Mouse (Mus musculus) ovary, postnatal 36 days (tissue): ENCODE results near the gene Bcr.

ENCODE experiments used
- DNase-seq: peaks from one replicate; pipeline ENCODE4 v3.0.0; 2022; ENCODE audit warnings: low spot score, mixed read lengths

Gene Bcr

DNA sequence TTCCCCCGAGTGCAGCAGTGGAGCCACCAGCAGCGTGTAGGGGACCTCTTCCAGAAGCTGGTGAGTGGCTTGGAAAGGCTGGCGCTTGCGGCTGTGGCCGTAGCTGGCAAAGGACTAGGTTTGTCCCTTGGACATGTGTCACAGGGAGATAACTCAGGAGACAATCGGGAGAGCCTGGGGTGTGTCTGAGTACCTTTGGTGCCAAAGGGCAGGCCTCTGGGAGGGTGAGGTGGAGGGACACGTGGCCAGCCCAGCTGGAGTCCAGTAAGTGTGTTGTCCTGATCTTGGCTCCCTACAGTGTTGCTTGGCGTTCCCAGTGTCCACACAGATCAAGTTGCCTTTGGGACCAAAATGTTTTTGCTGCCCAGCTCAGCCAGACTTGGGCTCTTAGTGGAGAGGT is 71.2 kb downstream of the Bcr start:
- no peak for DNase-seq

DNA sequence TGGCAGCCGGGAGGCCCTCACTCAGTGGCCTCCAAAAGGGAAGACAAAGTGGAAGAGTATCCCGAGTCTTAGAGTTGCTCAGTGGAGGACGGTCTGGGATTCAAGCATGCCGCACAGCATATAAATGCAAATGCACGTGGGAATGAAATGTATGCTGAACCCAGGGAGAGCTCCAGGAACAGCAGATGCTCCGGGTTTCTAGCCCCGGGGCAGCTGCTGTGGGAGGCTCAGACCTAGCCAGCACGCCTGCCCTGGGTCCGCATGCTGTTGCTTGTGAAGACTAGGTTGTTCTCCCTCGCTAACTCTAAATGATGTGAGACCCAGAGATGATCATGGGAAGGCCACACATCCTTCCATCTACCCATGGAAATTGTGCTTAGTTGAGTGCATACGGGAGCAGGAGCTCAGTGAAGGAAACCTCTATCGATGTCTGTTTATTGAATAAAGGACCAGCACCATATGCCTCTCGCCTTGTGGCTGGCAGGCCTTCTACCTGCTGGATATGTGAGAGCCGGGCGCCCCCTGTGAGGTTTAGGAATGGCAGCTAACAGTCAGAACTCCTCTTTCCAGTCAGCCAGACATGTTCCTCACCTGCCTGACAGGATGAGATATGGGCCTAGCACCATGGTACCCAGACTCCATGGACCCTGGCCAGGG is 74.6 kb downstream of the Bcr start:
- DNase-seq: no peak

DNA sequence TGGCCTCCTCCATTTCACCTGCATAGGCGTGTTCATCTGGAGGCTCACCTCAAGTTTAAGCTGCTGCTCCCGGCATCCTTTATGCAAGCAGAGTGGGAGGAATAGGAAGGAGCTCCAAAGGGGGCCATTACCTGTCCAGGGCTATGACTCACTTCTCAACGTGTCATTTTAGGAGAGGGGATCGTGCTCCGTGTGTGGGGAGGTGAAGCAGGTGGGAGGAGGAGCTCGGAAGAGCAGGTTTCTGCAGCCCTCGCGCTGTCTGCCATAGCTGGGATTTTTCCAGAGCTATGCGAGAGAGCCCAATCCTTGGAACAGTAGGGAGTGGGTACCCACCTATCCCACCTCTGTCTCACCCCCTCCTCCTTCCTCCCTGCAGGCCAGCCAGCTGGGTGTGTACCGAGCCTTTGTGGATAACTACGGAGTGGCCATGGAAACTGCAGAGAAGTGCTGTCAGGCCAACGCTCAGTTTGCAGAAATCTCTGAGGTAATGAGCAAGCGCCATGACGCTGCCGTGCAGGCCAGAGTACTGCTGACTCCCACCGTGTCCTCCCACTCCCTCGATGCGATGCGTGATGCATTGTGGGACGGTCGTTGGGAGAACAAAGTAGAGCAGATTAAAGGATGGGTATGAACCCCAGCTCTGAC is 75.2 kb downstream of the Bcr start:
- no peak for DNase-seq

DNA sequence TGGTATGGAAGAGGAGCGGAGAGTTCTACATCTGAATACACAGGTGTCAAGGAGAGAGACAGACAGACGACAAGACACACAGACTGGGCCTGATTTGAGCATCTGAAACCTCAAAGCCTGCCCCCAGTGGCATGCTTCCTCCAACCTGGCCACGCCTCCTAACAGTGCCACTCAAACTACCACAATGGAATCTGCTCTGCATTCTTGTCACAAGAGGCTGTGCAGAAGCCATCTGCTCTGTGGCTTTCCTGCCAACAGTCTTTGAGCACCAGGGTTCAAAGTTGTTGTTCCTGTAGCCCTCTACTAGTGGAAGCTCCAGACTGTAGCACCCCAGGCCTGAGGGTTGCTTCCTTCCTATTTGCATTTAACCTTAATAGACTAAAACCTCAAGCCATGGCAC is 76.8 kb downstream of the Bcr start:
- DNase-seq: no peak

DNA sequence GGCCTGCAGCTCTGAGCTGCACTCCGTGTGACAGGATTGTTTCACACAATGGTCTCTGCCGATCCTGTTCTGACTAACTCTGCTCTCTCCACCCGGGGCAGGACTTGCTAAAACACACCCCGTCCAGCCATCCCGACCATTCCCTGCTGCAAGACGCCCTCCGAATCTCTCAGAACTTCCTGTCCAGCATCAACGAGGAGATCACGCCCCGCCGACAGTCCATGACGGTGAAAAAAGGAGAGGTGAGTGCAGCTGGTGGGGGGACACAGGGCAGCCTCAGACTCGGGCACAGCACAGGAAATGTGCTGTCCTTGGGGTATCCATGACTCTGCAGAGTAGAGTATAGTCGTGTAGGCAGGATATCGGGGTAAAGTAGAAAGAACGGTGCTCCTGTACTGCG is 84.8 kb downstream of the Bcr start:
- DNase-seq: no peak

DNA sequence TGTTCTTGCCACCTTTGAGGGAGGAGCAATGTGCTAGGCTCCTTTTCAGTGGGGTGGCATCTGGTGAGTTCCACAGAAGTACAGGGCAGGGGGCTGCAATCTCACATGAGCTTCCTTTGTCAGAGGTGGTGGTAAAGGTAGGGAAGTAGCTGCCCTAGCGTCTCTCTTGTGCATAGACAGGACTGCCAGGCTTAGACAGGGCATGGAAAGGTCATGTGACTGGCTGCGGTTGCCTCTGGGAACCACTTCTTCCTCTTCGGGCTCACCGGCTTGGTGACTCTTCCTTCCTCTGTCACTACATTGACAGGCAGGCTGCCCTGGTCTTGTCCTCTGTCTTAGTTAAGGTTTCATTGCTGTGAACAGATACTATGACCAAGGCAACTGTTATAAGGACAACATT is 85.6 kb downstream of the Bcr start:
- DNase-seq: no peak

DNA sequence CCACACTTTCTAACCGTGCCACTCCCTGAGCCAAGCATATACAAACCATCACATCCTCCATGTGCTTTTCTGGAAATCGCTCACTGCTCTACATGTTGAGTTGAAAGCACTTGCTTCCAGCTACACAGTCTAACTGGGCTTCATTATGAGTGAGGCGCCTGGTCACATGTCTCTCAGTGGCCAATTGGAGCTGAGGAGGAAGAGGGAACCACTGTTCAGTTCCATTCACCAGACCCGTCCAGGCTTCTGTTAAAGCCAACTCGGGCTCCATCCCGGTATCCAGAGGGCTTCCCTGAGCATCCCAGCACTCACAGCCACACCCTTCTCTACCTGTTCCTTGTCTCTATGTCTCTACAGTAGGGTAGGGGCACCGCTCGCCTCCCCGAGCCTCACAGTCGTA is 86.2 kb downstream of the Bcr start:
- DNase-seq: no peak

DNA sequence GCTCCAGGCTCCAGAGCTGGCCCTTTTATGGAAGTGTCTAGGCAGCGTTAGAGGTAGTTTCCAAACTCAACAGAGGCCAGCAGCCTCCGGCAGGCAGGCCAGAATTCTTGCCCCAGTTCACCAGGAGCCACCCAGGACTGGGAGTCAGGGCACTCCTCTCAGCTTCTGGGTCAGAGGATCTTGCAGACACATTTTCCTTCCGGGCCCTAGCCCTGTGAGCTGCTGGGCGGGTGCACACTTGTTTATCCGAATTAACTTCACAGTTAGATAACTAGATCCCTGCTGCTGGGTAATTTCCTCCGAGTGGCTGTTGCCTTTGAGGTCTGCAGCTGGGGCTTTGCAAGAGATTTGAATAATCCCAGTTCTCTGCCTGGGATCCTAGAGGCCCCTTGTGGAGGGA is 87.9 kb downstream of the Bcr start:
- DNase-seq: no peak

DNA sequence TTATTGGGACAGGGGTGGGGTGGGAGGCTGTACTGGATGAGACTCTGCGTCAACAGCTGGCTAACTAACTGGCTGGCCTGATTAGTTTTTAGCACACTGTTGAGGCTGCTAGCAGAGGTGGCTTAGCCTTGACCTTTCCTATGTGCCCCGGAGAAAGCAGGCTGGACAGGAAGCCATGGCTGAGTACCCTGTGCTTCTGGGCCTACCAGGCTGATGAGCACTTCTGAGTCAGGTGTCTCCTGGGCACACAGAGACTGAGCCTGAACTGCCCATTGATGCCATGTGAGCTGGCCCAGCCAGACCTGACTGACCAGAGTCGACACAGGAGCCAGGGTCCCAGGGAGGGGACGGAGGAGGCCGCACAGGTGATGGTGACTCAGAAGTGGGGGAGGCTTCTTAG is 90.0 kb downstream of the Bcr start:
- no peak for DNase-seq

DNA sequence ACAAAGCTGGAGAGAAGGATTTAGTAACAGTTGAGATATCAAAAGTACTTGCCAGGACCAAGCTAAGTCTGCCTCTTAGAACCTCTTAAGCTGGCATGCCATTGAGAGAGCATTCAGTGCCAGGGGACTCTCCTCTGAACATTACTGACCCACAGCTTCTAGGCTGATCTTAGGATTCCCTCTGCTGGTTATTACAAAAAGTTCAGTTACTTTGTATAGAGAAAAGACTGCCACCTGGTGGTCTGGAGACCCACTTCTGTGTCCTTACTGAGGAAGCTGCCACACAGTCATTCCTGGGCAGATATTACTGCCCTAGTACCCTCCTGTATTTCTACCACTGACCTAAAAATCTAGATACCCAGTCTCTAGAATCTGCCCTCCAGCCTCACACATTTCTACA is 90.9 kb downstream of the Bcr start:
- DNase-seq: peak; percentile 49

DNA sequence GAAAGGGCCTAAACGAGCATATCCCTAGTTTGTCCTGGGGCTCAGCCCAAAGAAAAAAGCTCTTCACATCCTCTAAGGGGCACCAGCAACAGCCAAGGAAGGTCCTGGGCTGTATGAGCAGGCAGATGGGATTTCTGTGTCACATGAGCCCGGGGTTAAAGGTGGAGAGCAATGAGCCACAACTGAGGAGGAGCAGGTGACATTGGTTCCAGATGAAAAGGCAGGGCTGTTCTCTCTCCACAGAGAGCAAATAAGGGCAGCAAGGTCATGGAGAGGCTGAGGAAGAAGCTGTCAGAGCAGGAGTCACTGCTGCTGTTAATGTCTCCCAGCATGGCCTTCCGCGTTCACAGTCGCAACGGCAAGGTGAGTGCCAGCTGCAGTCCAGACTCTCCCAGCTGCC is 96.4 kb downstream of the Bcr start:
- DNase-seq: no peak

DNA sequence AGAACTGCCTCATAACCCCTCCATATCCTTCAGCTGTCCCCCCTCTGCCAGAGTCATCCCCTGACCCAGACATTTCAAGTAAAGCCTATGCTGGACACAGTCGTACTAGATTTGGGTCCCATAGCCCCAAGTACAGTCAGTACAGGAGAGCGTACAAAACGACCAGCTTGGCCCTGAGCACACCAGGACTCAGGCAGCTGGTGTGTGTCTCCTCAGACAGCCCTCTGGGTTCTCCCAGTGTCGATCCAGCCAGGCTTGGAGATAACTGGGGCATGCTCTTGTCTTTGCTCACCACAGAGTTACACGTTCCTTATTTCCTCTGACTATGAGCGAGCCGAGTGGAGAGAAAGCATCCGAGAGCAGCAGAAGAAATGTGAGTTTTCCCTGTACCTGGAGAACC is 97.3 kb downstream of the Bcr start:
- no peak for DNase-seq

DNA sequence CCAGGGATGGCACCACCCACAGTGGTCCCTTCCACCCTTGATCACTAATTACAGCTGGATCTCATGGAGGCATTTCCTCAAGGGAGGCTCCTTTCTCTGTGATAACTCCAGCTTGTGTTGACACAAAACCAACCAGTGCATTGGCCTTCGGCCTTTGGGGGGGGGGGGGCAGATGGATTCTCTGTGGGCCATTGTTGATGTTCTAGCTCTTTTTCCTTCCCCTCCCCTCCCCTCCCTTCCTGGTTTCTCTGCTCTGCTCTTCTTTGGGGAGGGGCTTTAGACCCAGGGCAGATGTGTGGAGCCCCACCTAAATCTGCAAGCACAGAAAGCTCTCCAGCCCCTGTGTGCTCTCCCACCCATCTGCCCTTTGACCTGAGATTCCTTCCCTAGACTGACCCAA is 98.0 kb downstream of the Bcr start:
- no peak for DNase-seq

DNA sequence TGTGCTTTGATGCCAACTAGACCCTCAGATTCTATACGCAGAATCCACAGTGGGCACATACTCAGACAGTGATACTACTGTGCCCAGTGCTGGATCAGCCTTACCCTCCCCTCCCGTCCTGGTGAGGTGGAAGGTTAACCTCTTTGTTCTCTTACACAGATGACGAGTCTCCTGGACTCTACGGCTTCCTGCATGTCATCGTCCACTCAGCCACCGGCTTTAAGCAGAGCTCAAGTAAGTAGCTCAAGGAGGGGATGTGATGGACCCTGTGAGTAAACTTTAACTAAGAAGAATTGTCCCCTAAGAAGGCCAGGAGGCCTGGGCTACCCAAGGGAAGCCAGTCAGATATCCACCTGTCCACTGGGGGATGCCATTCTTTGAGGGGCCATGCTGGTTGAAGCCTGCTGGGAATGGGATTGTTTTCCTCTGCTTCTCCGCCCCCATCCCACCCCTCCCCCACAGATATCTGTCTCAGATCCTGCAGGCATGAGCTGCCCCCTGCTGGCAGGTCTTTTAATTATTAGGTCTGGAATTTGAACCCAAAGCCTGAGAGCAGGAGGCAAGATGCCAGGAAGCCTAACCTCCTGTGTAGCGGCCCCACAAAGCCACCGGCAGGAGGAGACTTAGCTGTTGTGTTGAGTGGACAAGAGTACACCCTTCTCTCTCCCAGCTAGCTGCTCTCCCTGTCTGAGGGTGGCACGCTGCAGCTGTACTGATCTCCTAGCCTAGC is 99.9 kb downstream of the Bcr start:
- no peak for DNase-seq

DNA sequence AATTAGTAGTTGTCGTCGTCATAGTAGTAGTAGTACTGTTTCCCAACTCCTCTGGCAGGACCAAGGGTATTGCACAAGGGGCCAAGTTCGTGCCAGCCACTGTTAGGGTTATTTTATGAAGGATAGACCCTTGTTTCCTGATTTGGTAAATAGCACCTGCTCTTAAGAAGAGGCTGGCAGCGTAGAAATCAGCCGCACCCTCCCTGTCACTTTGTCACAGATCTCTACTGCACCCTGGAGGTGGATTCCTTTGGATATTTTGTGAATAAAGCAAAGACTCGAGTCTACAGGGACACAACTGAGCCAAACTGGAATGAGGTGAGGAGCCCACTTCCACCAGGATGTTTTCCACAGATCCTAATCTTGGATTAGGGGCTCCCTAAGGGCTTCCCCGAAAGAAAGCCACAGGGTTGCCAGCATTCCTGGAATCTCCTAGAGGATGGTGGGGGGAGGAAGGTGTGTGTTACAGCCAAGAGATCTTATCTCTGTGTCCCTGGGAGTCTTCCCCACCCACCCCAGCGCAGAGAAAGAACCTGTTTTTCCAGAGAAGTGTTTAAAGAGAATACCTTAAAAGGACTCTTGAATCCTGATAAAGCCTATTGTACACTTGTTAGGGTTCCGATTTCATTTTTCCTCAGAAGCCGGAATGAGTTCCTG is 105.6 kb downstream of the Bcr start:
- no peak for DNase-seq

DNA sequence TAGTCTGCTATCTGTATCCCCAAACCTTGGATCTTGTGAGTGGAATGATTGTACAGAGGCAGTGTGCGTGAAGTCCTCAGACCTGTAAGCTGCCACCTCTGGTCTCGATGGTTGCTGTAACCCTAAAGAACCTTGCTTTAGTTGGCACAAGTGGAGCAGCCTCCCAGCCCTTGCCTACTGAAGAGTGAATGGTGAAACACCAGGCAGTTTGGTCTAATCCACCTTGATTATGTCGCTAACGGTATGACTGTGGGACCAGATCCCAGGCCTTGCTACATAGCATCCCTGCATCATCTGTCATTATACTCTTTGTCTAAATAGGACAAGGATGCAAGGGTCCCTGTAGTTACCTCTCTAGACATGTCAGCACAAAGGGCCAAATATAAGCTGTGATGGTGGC is 106.2 kb downstream of the Bcr start:
- DNase-seq: no peak

DNA sequence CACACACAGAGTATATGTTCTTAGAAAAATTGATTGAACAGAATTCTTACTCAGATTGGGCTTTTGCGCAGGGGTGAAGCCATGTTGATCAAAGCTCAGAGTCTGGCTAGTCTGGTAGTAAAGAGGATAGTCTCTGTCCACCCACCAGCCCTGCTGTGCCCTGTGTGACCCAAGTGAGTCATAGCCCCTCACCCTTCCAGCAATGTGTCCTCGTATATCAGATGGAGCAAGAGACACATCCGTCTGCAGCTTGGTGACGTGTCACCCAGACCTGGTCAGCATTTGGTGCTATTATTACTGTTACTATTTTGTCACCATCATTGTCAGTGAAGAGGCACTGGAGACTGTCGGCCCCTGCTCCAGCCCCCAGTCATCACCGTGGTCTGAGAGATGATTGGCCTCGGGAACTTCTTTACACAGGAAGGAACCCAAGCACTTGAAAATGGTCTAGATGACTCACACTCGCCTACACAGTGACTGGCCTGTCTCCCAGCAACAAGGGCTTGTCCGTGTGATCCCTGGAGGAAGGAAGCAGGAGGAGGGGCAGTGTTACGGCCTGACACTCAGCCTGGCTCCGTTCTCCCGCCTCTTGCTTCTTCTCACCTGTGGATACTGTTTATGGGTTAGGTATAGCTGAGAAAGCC is 109.9 kb downstream of the Bcr start:
- no peak for DNase-seq

DNA sequence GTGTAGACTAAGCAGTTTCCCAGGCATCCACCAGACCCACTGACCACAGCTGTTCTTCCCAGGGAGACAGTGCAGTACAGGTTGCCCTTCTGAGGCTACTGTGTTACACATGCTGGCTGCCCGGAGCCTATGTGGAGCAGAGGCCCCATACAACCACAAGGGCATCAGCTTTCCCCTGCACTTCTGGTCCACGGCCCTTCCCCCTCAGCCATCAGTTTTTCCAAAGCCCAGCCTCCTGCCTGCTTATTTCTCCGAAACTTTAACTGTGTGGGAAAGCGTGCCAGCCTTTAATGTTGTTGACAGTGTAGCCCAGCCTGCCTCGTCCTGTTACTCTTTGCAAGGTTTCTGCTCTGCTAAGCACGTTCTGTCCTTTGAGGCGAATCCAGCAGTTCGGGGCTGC is 112.7 kb downstream of the Bcr start:
- DNase-seq: no peak

DNA sequence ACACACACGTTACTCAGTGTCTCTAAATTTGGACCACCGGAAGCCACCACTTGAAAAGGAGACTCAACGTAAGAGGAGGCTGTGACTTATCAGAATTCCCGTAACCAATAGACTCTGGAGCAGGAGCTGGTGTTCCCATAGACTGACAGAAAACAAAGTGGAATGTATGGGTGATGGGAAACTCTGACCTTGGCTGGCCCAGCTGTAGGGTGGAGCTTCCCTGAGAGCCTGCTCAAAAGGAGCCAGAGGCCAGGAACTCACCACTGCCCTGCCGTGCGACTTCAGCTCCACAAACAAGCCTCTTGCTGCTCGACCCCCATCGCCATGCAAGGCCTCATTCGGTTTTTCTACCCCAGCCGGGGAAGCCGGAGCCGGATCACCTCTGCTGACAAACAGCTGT is 113.3 kb downstream of the Bcr start:
- DNase-seq: no peak

DNA sequence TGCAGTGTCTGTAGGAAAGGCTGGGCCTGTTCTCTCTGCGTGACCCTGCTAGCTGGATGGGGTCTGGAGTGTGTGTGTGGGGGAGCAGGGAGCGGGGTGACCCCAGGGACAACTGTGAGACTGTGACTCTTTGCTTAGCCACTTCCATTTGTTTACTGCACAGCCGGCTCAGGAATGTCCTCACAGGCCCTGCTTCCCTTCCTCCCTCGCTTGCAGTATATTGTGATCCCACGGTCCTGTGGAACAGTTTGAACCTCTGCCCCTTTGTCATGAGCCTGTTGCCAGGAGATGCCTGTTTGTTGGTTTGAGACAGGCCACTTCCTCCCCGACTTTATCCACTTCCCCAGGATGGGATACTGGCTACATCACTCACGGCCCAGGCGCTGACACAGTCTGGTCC is 116.1 kb downstream of the Bcr start:
- DNase-seq: no peak

DNA sequence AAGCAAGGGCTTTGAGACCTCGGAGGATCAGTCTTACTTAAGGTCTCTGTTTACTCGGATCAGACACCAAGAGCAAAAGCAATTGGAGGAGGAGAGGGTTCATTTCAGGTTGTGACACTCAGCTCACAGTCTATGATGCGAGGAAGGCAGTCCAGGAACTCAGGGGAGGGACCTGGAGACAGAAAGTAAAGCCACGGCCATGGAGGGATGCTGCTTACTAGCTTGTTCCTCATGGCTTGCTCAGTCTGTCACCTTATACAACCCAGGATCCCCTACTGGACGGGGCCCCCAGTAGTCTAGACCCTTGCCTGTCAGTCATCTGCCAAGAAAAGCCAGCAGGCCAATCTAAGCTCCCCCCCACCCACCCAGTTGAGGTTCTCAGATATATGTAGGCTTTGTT is 118.5 kb downstream of the Bcr start:
- DNase-seq: no peak

DNA sequence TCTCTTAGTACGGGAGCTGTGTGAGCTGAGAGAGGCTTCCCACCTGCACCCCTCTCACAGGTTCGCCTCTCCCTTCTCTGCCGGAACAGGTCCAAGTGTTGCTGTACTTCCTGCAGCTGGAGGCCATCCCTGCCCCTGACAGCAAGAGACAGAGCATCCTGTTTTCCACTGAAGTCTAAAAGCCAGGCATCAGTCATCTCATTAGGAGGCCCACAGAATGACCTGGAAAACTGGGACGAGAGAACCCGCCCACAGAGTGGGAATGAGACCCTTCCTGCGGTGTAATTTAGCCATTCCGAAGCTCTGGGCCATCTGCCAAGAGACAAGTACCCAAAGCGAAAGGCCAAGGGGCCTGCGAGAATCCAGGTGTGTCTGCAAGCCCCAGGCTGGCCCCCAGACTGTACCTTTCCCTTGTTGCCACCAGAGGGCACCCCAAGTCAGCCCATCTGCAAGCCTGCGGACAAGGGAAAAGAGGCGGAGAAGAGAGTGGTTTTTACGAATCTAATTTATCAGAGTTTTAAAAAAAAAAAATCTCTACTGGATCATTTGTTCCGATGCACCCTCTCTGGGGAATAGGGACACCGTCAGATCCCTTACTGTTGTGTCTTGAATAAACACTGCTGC is 121.9 kb downstream of the Bcr start:
- peak; percentile 68 for DNase-seq
